Mouse (Mus musculus) CD4-positive, CD25-positive, alpha-beta regulatory T cell, adult 9 weeks (primary cell): Measurements from ENCODE around the gene Tm6sf2. TPM values are rescaled to one million over a fixed set of nuclear protein-coding genes. Genes with fewer than 3 reads are reported as not detected.

Experiments used
- polyA plus RNA-seq: library from polyadenylated mRNA; unstranded; fragments of 100-300 nt; shearing (Covaris generic); gene quantifications from one replicate; pipeline ENCODE4 v1.2.1, GENCODE M21; 2017

Tm6sf2 gene
- polyA plus RNA-seq, result 0.51 TPM

GRCm38 (mm10) chr8:70072441-70073069, at the start of gene Tm6sf2:
Gene Tm6sf2 (plus strand): TSS chr8:70072924.

GRCm38 (mm10) chr8:70042583-70043455, 29.9 kb upstream of the Tm6sf2 start, which contains the start of the genes Mau2 and Sugp1:
Gene Mau2 (minus strand): TSS chr8:70042734.
Gene Sugp1 (plus strand): TSS chr8:70042813.

GRCm38 (mm10) chr8:70083285-70083684, 10.6 kb downstream of the Tm6sf2 start, which contains the start of gene Hapln4:
Gene Hapln4 (plus strand): TSS chr8:70083457.

GRCm38 (mm10) chr8:70120667-70121066, 47.9 kb downstream of the Tm6sf2 start, which contains the start of gene Ncan:
Gene Ncan (minus strand): TSS chr8:70120873.

Other genes starting within 250 kb of the Tm6sf2 start
- 18.5 TPM for gene Pbx4, start 240.4 kb upstream of the Tm6sf2 start, polyA plus RNA-seq
- gene Cilp2, start 185.2 kb upstream of the Tm6sf2 start, polyA plus RNA-seq, result not detected
- 1.4 TPM for gene Tssk6, start 170.7 kb upstream of the Tm6sf2 start, polyA plus RNA-seq
- gene Ndufa13, start 170.4 kb upstream of the Tm6sf2 start, polyA plus RNA-seq, result 216 TPM
- 1.4 TPM for gene Yjefn3, start 170.2 kb upstream of the Tm6sf2 start, polyA plus RNA-seq
- 14.8 TPM for gene Gatad2a, start 76.5 kb upstream of the Tm6sf2 start, polyA plus RNA-seq
- 25.3 TPM for gene Mau2, start 30.2 kb upstream of the Tm6sf2 start, polyA plus RNA-seq
- 74.4 TPM for gene Sugp1, start 30.1 kb upstream of the Tm6sf2 start, polyA plus RNA-seq
- gene Hapln4, start 10.5 kb downstream of the Tm6sf2 start, polyA plus RNA-seq, result not detected
- not detected for gene Ncan, start 47.9 kb downstream of the Tm6sf2 start, polyA plus RNA-seq
- gene Nr2c2ap, start 58.4 kb downstream of the Tm6sf2 start, polyA plus RNA-seq, result 69.0 TPM
- 46.9 TPM for gene Rfxank, start 66.2 kb downstream of the Tm6sf2 start, polyA plus RNA-seq
- 73.1 TPM for gene Borcs8, start 66.6 kb downstream of the Tm6sf2 start, polyA plus RNA-seq
- 2.6 TPM for gene Mef2b, start 66.8 kb downstream of the Tm6sf2 start, polyA plus RNA-seq
- gene Tmem161a, start 99.4 kb downstream of the Tm6sf2 start, polyA plus RNA-seq, result 57.7 TPM
- gene Slc25a42, start 139.4 kb downstream of the Tm6sf2 start, polyA plus RNA-seq, result 15.3 TPM
- 33.0 TPM for gene Sugp2, start 161.3 kb downstream of the Tm6sf2 start, polyA plus RNA-seq
- gene Armc6, start 161.5 kb downstream of the Tm6sf2 start, polyA plus RNA-seq, result 13.1 TPM
- 1.3 TPM for gene Homer3, start 209.9 kb downstream of the Tm6sf2 start, polyA plus RNA-seq
- gene Ddx49, start 229.6 kb downstream of the Tm6sf2 start, polyA plus RNA-seq, result 55.0 TPM
- gene Cope, start 229.6 kb downstream of the Tm6sf2 start, polyA plus RNA-seq, result 381 TPM
- not detected for gene Cers1, start 242.9 kb downstream of the Tm6sf2 start, polyA plus RNA-seq